Mouse (Mus musculus) stomach, postnatal 0 days (tissue): ENCODE results near the gene Dst.

Source experiments
- CTCF ChIP-seq: IDR thresholded peaks from 2 replicates; pipeline ENCODE4 v1.5.1; 2016; ENCODE audit warnings: antibody characterized with exemption, low read depth, mild to moderate bottlenecking, moderate library complexity
- EP300 ChIP-seq: optimal IDR thresholded peaks from 2 replicates; pipeline ENCODE3; 2016; ENCODE audit warnings: antibody characterized with exemption

DNA sequence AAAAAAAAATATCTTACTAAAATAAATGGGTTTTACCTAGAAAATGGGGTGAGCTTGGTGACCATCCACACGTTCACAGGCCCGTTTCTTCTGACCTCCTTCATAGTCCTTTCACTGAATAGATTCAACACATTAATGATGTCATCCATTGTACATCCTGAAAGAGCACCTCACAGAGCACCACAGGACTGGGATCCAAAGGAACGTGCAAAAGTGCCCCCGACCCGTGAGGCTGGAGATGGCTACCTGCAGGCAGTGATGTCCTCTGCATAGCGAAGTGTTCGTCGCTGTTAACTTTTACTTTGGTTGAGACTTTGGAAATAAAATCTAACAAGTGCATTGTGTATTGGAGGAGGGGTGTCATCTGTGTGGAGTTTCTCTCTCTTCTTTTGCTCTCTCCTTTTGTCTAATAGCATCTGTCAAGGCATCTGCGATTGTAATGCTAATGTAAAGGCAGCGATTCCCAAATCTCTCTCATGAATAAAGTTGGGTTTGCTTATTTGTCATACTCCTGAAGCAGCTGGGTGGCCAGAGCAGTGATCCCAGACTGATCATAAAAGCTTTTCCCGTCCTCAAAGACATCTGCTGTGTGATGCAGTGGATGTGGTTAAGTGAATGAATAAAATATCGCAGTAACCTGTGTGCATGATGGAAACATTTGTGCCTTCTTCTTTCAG lies 275.4 kb downstream of the Dst start:
- TF ChIP-seq CTCF: no peak
- TF ChIP-seq EP300: no peak
